Mouse (Mus musculus) testis, postnatal 14 days (tissue): ENCODE measurements around the gene Glyctk.

Source experiments
- DNase-seq: peaks from one replicate; pipeline ENCODE4 v3.0.0; 2021; ENCODE audit warnings: low spot score

The Glyctk gene

DNA sequence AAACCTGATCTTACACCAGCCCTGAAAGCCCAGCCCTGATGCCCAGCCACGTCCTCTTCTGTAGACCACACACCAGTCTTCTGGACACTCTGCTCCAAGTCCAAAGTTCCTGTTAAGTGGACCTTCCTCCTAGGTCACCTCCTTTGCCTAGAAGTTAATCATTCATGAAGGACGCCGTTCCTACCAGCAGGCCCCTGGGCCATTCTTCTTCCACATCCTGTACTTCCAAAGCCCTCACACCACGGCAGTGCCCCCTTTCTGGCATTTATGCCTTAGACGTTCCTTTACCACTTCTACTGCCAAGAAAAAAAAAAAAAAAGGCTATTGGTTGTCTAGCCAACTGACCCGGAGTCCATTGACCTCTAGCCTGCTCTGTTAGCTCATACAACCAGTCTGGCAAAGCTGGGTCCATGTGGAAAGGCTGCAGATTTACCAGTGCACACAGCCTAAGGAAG is at the start of gene Glyctk:
TSS of gene Glyctk (minus strand) at position 102 of the 455 bp plus-strand sequence.
- no peak for DNase-seq

DNA sequence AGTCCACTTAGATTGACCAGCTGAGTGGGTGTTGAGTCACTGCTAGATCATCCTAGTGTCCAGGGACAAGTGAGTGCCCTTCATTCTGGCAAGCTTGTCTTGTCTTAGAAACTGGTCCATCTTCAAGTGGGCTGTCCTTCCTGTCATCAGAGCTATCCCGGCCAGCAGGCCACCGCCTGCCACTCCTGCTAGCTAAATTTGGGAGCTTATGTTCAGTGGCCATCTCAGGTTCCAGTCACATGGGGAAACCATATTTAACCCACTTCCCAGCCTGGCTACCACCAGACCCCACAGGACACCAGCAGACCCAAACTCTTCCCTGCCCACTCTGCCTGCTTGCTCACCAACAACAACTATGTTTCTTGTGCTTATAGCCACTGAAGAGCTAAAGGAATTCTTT is 48.6 kb upstream of the Glyctk start:
- no peak for DNase-seq

- no peak for DNase-seq
Measured at GRCm38 (mm10) chr9:106205713-106206290, 47.9 kb upstream of the Glyctk start.

DNA sequence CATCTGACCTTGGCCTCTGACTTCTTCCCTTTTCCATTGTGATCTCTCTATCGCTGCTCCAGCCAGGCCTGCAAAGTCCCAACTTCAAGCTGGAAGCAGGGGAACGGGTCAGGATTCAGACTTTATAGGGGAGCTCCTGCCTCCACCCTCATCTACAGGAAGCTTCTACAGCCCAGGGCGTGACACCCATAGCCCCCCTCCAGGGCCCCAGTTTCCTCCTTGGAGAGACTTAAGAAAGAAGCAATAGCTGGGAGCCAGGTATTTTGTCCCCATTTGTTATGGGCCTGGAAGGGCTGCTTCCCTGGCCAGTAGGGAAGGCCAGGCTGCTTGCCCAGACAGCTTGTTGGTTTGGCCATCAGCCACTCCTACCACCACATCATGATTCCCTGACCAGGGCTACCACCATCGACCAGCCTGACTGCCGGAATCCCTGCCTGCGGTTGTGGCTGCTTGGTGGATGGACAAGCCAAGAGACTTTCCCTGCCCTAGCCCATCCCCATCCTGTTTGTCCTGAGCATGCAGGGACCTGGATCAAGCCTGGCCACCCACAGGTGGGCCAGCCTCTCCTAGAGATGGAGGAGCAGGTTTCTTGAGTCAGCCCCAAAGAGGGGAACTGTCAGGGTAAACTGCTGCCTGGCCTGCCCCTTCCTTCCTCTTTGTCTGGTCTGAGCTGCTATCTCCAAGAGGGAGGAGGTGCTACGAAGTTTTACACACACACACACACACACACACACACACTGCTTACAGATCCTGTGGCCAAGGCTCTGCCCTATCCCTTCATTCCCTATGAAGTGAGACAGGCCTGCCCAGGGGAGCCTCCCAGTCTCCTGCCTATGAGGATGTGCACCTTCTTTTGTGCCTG is 46.3 kb upstream of the Glyctk start:
- peak; percentile 4 for DNase-seq

DNA sequence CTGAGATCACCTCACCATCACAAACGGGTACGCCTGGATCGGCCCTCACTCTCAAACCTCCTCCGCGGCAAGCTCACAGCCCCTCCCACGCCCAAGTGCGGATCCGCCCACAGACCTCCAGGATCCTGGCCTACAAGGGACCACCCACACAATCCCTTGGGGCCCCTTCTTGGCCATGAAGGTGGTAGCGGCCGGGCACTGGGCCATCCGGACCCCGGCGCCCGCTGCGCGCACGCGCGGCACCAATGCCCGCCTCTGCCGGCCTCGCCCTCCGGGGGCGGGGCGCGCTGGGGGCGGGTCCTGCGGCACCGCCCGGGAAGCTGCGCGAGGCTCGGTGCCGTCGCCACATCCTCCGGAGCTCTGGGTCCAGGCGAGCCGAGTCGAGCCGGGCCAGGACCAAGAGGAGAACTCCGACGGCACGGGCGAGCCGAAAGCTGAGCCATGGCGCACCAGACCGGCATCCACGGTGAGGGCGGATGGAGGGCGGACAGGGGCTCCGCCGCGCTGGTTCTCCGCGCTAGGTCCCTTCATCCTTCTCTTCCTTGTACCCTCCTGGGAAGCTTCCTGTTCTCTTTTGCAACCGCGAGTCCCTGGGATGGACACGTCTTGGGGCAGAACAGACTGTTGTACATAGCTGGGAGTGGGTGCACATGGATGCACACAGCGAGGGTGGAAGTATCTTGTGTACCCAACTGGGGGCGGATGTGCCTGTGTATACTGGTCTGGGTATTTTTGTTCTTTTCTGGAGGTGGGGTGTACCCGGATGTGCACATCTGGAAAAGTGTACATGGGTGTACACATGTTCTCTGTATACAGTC is 45.1 kb upstream of the Glyctk start, which contains the start of gene Twf2:
TSS of gene Twf2 (plus strand) at position 290 of the 818 bp plus-strand sequence.
- peak; percentile 88 for DNase-seq

DNA sequence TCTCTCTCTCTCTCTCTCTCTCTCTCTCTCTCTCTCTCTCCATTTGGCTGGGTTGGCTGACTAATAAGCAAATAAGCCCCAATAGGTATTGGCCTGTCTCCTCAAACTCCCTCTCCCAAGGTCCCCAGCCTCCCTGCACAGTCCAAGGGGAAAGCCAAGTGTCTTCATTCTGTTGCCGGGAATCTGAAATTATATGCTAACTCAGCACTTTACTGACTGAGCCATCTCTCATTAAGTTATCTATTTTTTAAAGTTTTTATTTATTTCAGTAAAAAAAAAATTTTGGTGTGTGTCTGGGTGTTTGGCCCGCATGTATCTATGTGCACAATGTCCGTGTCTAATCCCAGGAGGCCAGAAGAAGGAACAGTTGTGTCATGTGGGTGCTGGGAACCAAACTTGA is 44.0 kb upstream of the Glyctk start:
- no peak for DNase-seq

DNA sequence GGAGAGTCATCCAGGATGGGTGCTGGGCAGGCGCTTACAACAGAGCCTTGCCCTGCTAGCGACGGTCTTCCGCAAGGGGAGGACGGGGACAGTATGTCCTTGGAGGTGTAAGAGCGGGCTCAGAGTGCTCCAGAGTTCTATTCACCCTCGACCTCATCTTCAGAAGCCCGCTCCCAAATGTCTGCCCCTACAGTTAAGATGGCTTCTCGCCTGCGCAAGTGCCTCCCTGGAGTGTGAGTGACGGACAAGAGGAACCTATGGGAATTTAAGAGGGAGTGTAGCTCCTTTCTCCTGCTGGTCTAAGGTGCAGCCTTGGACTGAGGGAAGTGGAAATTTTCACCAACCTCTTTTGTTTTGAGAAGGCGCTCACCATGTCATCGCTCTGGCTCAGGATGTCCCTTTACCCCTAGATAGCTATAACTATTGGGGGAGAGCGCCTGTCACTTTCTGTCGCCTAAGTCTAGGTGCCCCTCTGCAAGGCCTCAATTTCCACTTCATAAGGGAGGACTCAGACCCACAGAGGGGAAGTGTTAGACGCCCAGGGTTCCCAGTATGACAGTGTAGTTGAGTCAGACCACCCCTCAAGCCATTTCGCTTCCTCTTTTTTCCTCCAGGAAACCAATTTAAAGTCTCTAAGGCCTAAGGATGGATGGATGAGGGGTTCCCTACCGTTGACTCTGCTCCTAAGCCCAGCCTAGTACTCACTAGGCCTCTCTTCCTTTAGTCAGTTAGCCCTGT is 41.8 kb upstream of the Glyctk start, which contains the start of gene Ppm1m:
TSS of gene Ppm1m (minus strand) at position 212 of the 738 bp plus-strand sequence.
- DNase-seq, result no peak

DNA sequence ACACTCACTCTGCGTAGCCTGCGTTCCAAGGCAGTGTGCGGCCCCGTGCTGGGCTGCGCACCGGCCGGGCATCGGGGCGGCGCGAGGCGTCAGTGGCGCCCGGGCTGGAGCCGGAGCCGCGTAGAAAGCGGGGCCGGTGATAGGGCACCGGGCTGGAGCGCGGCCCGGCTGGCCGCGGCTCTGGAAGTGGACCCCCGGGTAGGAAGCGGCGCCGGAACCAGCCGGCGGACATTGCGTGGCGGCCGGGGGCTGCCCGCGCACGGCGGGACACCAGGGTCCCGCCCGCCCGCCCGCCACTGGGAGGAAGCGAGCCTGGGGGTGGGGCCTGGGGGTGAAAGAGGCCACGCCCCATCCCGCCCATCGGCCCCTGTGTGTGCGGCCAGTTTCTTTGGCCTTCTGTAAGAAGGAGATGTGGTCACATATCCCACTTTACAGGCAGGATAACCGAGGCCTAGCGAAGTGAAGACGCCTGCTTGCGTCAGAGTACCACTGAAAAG is 41.1 kb upstream of the Glyctk start:
- DNase-seq, result peak; percentile 73

DNA sequence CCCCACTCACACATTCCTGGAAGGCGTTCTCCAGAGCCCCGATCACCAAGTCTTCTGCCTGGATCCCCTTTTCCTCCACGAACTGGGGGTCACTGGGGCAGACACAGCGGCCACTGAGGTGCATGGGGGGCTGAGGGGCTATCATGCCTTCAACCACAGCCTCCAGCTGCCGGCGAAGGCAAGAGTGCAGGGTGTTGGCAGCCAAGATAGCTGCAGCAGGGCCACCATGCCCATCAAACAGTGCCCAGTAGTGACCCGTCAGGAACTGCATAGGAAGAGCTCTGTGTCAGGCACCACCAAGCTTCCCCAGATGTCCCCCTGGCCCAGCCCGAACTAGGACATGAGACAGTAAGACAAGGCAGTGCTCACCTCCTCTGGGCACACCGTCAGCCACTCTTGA is 39.8 kb upstream of the Glyctk start:
- no peak for DNase-seq

- no peak for DNase-seq
Measured at GRCm38 (mm10) chr9:106197081-106197713, 39.3 kb upstream of the Glyctk start.

- no peak for DNase-seq
Measured at GRCm38 (mm10) chr9:106195693-106196092, 37.8 kb upstream of the Glyctk start.

DNA sequence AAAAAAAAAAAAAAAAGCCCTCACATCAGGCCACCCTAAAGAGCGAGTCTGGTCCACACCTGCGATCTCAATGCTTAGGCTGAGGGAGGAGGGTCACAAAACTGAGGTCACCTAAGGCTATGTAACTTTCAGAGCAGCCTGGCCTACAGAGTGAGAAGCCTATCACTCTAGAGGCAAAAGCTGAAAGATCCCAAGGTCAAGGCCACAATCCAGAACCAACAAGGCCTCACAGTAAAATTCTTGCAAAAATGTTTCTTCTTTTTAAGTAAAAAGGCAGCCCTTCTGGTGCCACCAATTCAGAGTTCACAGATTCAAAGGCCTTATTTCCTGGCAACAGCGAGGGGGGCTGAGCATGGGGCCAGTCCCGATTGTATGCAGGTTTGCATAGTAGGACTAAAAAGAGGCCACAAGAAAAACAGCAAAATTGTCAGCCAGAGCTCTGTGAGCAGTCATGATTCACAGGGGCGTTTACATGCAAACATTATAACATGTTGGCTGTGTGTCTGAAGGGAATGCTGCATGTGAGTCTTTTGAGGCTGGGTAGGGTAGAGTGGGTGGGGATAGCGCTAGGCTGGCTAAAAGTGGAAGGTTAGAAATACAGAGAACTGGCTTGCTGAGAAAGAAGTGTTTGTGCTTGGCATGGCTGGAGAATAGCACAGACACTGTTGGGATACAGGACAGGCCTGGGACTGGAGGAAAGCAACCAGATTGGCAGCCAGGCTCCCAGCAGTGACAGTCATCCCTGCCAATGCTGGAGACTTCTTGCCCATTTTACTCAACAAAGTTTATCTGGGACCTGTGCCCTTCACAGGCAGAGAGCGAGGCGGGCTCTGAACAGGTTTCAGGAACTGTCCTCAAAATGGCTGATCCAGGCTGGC is 36.2 kb upstream of the Glyctk start:
- DNase-seq, result peak; percentile 58

DNA sequence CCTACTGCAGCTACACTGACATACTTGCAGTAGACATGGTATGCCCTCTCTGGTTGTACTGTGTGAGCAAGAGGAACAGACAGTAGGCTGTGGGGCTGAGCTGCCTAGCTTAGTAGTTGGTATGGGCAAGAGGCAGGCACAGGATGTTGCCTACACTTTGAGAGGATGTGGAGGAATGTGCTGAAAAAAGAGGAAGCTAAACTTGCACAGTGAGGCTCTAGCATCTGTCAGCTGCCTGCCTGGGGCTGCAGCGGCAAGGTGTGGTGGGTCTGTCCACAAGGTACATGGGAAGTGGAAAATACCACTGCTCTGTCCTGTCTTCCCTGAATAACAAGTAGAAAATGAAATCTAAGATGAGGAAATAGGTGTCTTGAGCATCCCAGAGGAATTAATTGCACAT is 35.1 kb upstream of the Glyctk start:
- DNase-seq, result no peak

DNA sequence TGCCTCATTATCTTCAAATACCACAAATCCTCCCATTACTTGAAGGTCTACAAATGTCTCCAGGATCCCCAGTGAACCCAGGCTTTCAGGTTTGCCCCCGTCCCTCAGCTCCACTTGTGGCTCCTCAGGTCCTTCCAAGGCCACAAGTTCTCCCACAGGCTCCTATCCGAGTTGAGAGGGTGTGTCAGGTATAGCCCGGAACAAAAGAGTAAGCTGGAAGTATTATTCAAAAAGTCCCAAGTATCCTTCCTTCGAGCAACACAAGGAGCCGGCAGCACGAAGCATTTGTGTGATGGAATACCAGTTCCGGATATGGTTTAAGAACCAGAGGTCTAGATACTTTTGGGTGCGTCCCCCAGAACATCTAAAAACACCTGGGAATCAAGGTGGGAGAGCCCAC is 34.1 kb upstream of the Glyctk start:
- DNase-seq, result no peak

DNA sequence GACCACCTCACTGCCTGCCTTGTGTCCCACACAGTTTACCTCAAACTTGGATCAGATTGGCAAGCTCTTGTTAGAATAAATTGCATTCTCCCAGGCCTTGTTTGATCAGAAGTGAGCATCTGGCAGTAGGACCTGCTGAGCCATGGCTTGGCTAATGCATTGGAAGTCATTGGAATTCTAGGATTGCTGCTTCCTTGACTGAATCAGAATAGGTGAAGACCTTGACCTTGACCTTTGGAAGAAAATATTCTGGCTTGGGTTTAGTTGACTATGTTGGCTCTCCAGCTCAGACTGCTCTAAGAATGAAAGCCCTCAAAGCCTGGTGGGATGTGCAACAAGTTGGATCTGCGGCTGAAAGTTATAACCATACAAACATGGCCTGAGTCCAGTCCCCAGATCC is 33.4 kb upstream of the Glyctk start:
- DNase-seq, result no peak

GRCm38 (mm10) chr9:106183996-106184395 is 26.1 kb upstream of the Glyctk start:
- no peak for DNase-seq

- DNase-seq, result no peak
Measured at GRCm38 (mm10) chr9:106182146-106182545, 24.2 kb upstream of the Glyctk start.

- no peak for DNase-seq
Measured at GRCm38 (mm10) chr9:106179964-106180363, 22.0 kb upstream of the Glyctk start.

DNA sequence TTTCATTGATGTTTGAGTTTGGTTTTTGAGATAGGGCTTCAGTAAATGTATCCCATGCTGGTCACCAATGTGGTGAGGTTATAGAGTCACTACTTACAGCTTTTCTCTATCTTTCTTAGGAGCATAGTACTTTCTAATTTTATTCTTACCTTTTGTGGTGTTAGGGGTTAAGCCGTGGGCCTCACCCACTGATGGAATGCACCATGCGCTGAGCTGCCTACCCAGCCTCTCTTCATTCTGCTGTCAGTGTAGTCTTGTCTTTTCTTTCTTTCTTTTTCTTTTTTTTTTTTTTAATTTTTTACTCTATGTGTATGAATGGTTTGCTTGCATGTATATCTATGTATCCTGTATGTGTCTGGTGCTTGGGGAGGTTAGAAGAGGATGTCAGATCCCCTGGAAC is 21.5 kb upstream of the Glyctk start:
- no peak for DNase-seq

DNA sequence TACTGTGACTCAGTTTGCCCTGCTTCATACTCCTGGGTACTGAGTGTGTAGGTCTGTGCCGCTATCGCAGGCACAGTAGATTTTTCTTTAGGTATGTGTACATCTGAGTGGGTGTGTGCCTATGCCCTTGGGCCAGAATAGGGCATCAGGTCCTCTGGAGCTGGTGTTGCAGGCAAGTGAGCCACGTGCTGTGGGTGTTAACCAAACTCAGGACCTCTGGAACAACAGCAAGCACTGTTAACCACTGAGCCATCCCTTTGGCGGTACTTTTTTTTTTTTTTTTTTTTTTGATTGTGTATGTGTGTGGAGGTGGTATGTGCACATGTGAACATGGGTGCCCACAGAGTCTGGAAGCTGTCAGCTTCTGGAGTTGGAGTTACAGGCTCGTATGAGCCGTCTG is 19.9 kb upstream of the Glyctk start:
- DNase-seq, result no peak
